Mouse (Mus musculus): Measurements from ENCODE around the gene Cluh.

The Cluh gene

DNA sequence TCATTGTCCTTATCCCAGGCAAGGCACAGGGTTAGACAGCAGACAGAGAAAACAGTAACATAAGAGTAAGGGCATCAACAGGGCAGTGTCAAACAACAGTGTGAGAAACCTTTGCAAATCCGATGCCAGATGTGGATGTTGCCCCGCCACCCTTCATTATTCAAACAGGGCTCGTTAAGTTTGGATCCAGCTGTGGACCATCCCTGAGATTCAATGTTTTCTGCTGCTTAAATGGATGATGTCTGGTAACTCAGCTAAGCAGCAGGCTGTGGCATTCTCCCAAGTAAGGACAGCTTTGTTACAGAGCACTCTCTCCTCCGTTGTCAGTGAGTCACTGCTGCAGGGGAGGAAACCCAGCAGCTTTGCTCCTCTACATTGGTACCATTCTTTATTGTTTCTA, 25.9 kb downstream of the Cluh start:
- no peak for DNase-seq

DNA sequence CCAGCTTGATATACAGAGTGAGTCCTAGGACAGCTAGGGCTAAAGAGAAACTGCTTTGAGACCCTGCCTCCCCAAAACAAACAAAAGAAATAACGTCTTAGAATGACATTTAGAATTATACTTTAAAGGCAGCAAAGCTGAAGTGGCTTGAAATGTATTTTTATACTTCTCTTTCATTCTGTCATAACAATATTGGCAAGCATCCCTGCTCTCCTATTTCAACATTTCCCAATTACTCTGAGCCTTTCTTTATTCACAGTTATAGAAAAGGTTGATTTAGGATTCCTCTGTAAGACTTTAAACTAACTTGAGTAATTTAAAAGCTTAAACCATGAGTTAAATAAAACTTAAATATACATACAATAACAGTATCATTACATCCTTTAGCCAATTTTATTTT, 42.9 kb downstream of the Cluh start:
- no peak for DNase-seq

GRCm38 (mm10) chr11:74699505-74699904, 50.2 kb downstream of the Cluh start:
- DNase-seq = no peak

DNA sequence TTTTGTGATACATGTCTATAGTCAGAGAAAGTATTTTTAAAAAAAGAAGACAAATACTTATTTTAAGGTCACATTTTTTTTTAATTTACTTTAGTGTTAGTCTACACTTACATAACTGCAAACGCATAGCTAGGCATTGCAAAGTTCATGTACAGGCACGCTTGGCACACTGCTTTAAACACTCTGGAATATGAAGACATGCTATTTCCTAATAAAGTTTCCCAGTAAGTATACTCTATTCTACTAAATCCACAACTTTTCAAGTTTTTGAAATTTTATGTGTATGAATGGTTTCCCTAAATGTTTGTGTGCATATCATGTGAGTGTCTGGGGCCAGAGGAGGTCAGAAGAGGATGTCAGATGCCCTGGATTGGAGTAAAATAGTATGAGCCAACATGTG, 54.8 kb downstream of the Cluh start:
- DNase-seq = no peak

DNA sequence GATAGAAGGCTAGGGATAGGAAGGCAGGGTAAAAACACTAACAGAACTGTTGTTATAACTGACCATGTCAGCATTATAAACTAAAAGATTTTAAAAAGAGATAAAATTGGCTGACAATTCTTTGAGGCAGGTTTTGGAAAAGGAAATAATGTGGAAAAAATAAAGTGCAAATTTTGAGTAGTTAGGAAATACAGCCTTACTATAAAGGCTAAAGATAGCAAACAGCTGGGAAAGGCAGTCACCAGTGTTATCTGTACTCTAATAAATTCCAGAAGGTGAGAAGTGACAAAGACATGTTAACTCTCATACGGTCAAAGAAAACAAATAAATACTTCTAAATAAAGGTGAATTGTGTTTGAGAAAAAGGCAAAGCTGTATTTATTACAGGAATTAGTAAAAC, 59.5 kb downstream of the Cluh start:
- DNase-seq = no peak

- DNase-seq = no peak
Measured at GRCm38 (mm10) chr11:74710671-74711070, 61.4 kb downstream of the Cluh start.

- peak; percentile 18 for DNase-seq
Measured at GRCm38 (mm10) chr11:74715971-74716525, 66.8 kb downstream of the Cluh start.

All from lung, postnatal 36 days (tissue).